Mouse (Mus musculus) T-helper 17 cell (primary cell): ENCODE results near the gene Crebl2.

Experiments used
- in situ Hi-C, 2 experiments: fragments of 300-600 bp; cut with MboI, MseI; formaldehyde crosslinking; loops; 1 replicate in 1 of 2; 2 replicates in 1 of 2; pipeline ENCODE4 v1.15.1; 2025; ENCODE audit warnings: high pct_unique_total_duplicates in 2 of 2

Crebl2 gene

DNA sequence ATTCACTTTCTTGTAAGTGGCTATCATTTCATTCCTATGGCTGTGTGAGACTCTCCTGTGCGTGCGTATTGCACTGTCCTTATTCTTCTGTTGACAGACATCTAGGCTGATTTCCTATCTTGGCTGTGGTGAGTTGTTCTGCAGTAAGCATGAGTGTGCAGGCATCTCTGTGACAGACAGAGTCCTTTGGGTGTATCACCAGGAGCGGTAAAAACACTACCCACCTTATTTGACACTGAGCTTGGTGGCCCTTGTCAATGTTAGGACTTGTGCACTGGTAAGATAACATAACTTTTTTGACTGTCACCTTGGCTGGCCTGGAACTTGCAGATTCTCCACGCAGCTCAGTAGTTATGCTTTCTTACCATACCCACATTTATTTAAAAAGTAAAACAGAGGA is 40.9 kb downstream of the Crebl2 start:
- in situ Hi-C loops = no loop called here

- in situ Hi-C loops = no loop called here
These were observed 42.3 kb downstream of the Crebl2 start for GRCm38 (mm10) chr6:134872236-134872635.

DNA sequence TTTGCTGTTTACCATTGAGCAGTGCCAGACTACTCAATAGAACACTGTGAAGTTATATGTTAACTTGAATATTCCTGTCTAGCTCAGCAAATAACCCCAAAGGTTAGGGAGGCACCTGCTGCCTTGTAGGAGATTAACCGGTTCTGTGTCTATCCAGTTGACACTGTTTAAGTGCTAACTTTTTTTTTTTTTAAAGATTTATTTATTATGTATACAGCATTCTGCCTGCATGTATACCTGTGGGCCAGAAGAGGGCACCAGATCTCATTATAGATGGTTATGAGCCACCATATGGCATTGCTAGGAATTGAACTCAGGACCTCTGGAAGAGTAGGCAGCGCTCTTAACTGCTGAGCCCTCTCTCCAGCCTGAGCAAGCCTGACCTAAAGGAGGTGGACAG is 43.1 kb downstream of the Crebl2 start:
- in situ Hi-C loops = no loop called here

DNA sequence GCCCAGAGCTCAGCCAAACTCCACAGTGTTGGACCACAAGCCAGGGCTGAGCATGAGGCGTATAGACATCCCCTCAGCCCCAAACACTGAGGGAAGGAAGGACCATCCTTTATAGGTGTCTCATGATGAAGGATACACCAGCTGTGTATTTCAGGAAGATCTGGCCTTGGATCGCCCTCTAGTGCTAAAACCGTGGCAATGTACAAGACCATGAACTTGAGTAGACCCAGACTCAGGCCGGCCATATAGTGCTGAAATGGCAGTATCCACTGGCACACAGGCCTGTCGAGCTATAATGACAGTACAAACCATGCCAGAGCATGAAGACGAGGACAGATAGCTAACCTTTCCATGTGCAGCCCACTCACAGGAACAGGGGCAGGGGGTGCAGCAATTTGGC is 46.8 kb downstream of the Crebl2 start:
- in situ Hi-C loops = loop anchor here (5.0 kb wide), 1 partner anchor 71 kb away; no protein-coding TSS in a partner anchor

DNA sequence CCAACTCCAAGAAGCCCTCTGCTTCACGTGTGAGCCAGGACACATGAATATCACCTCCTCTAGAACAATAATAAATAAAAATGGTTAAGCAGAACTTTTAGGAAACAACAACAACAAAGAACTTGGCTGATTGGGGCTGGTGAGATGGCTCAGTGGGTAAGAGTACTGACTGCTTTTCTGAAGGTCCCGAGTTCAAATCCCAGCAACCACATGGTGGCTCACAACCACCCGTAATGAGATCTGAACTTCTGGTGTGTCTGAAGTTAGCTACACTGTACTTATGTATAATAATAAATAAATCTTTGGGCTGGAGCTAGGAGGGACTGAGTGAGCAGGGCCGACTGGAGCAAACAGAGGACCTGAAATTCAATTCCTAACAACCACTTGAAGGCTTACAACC is 47.3 kb downstream of the Crebl2 start:
- in situ Hi-C loops = loop anchor here (5.0 kb wide), 1 partner anchor 70 kb away; no protein-coding TSS in a partner anchor

GRCm38 (mm10) chr6:134877892-134878291 is 47.9 kb downstream of the Crebl2 start:
- in situ Hi-C loops = loop anchor here (5.0 kb wide), 1 partner anchor 69 kb away; no protein-coding TSS in a partner anchor

DNA sequence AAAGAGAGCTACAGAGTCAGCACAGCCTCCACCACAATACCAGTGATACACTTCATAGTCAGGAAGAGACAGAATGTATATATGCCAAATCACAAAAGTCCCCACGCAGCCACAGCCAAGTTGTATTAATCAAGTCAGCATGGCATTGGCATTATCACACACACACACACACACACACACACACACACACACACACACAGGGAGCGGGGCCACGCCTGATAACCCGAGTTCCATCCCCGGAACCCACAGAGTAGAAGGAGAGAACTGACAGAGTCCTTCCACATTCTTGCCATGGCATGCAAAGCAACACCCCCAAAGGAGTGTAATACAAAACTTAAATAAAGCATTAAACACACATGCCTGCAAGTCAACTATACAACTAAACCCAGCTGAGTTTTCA is 49.6 kb downstream of the Crebl2 start:
- in situ Hi-C loops = loop anchor here (5.0 kb wide), 1 partner anchor 68 kb away; no protein-coding TSS in a partner anchor

DNA sequence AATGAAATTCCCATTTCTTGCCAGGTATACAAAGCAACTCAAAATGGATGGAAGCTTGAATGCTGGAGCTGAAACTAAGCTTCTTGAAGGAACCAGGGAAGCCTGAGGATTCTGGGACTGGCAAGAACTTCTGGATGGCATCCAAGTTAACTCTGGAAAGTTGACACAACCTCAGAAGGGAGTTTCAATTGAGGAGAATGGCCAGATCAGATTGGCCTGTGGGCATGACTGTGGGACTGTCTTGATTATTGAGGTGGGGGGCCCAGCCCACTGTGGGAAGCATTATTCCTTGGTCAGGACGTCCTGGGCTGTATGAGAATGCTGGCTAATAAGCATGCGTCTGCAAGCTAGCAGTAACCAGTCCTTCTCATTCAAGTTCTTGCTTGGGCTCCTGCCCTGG is 50.1 kb downstream of the Crebl2 start:
- in situ Hi-C loops = no loop called here

- in situ Hi-C loops = no loop called here
These were observed 53.7 kb downstream of the Crebl2 start for GRCm38 (mm10) chr6:134883661-134884060.

DNA sequence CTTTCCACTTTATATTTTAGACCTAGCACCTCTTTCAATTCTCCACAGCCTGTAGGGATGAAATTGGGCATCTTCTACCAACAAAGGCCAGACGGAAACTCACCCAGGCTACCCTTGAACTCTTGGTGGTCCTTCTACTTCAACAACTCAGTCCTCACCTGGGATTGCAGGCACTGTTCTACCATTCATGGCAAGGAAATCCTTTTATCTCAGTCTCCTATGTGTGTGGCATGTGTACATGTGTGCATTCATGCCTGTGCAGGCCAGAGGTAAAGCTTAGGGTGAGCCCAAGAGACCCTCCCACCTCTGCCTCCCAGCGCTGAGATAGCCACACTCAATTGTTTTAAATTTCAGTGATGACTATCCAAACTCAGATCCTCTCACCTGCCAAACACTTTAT is 55.6 kb downstream of the Crebl2 start:
- in situ Hi-C loops = no loop called here

DNA sequence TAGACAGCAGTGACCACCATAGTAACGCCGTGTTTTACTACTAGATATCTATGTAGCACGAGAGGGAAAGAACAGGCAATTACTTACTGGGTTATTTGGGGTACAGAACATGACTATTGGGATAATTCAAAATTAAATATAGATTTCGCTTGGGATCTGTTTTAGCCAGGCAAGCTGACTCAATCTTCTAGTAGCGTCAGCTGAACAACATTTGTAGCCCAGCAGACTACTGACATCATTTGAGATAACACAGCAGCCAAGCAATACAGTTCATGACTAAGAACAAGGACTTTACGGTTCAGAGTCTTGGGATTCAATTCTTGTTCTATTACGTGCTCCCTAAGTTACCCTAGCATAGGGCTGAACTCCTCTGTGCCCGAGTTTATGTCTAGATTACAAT is 56.5 kb downstream of the Crebl2 start:
- in situ Hi-C loops = no loop called here

DNA sequence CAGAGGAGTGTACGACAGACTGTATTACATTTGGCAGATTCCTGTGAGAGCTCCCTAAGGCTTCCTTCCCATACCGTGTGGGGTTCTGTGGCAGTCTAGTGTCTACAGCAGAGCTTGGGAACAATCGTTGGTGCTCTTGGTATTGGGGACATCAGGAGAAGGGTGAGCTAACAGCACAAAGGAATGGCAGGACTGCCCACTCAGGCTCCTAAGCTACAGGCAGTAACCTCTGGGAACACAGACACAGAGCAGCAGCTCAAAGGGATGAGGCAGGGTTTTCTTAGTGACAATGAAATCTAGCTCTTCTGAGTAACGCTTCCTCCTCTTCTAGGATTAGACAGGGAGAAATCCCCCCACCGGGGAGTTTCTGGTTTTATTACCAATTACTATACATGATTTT is 57.1 kb downstream of the Crebl2 start:
- in situ Hi-C loops = no loop called here

DNA sequence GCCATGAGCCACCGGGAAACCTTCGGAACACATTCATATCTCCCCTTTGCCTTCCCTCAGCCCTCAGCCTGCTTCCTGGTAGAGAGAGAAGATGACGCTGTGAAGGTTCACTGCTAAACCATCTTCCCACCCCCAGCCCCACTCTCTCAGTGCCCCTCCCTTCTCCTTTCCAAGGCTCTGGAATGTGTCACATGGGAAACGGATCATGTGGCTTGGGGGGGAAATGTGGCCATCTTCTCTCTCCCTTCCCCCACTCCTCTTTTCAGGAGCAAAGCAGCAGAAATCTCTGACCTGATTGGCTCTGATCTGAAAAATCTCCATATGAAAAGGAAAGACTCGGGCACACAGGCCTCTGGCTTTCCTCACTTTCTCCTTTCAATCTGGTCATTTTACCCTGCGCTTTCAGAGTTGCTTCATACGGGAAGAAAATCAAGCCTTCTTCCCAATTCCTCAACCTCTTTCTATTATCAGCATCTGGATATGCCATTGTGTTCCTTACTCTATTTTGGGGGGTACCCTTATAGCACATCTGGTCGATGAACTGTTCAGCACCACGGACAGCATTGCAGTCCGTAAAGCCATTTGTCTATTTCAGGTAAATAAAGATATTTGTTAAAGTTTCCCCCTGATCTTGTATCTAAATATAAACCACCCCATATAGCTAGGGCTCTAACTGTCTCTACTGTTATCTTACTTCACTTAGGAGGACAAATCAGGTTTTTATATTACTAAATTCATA is 57.9 kb downstream of the Crebl2 start:
- in situ Hi-C loops = no loop called here

DNA sequence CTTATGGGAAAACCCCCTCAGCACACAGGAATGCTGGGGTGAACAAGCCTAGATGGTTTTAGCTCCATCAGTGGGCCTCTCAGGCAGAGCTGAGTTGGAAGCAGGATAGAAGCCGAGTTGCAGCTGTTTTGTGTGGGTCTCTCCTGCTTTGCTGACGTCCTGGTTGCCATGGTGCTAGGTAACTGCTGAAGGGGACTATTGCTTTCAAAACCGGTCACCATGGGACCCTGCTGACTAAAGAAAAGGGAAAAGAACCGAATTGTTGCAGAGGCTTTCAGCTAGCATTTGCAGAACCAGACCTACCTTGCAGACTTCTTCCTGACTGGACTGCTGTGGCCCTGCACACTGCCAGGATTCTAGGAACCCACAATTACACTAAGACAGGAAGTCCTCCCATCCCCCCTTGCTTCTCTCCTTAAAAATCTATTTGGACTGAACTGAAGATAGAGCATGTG is 58.6 kb downstream of the Crebl2 start:
- in situ Hi-C loops = no loop called here

DNA sequence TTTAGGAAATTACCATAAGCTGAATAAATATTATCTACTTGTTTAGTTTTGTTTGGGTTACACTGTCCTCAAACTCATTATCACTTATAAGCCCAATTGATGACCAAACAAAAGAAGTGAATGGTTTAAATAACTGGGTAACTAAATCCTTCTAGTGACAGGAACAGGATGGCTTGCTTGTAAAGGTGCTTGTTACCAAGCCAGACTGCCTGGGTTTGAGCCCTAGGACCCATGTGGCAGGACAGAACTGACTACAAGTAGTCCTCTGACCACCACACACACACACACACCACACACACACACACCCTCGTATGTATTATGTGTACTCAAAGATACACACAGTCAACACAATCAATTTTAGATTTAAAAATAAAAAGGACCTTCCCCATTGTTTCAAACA is 59.8 kb downstream of the Crebl2 start:
- in situ Hi-C loops = no loop called here

GRCm38 (mm10) chr6:134890436-134890835 is 60.5 kb downstream of the Crebl2 start:
- in situ Hi-C loops = no loop called here

GRCm38 (mm10) chr6:134896570-134897436 is 66.8 kb downstream of the Crebl2 start:
- in situ Hi-C loops = loop anchor here in 1 of 2 experiments (5.0 kb wide), 1 partner anchor 35 kb away; no protein-coding TSS in a partner anchor

- in situ Hi-C loops = loop anchor here in 1 of 2 experiments (5.0 kb wide), 1 partner anchor 35 kb away; no protein-coding TSS in a partner anchor
These were observed 67.6 kb downstream of the Crebl2 start for GRCm38 (mm10) chr6:134897443-134898094.

GRCm38 (mm10) chr6:134898095-134898965 is 68.4 kb downstream of the Crebl2 start, which contains the start of gene Gpr19:
TSS of gene Gpr19 (minus strand) at chr6:134898578.
- in situ Hi-C loops = loop anchor here in 1 of 2 experiments (5.0 kb wide), 1 partner anchor 34 kb away; no protein-coding TSS in a partner anchor

DNA sequence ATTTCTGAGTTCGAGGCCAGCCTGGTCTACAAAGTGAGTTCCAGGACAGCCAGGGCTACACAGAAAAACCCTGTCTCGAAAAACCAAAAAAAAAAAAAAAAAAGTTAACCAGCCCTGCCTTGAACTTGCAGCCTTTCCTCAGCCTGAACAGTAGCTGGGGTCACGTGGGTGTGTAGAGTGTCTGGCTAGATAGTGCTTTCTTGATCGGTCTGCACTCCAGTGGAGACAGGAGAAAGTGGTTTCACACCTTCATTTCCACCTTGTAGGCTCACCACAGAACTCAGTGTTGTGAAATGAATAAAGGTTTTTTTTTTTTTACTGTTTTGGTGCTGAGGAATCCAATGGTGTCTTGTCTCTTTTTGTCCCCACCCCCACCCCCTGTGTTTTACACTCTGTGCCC is 73.4 kb downstream of the Crebl2 start:
- in situ Hi-C loops = loop anchor here in 1 of 2 experiments (25.0 kb wide), 1 partner anchor 1634 kb away; no protein-coding TSS in a partner anchor
